Mouse (Mus musculus): ENCODE results near the gene Wdr19.

The Wdr19 gene

DNA sequence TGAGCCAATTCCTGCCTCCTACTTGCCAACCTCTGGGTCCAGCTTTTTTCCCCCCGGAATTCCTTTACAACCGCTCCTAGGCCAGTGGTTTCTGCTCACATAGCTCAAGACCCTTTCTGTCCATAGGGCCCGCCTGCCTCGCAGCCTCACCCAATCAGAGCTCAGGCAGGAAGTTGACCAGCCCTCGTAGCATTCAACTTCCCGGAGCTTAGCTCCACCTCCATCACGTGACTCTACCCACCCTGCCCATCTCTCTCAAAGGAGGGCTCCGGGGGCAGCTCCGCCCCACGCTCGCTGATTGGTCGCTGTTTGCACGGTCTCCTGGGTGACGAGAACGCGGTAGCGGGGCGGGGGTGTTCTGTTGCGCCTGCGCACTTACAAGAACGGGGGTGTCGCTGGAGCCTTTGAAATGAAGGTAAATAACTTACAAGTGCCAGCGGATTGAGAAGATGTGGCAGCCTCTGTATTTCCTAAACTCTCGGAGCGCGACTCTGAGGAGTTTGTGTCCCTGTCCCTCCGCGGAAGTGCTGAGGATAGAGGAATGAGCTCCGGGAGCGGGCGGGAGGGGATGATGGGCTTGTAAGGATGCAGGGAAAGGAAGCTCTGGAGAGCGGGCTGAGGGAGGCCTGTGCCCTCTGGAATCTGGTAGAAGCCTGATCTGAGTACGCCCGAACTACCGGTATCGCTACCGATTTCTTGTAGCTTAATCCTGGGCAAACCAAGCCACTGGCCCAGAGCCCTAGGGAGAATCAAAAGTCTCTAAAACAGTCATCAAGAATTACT, at the start of gene Wdr19:
Gene Wdr19, plus strand, starts transcription at position 351 of the 783 bp plus-strand sequence.
- DNase-seq (ENCODE audit: low spot score), result peak; percentile 93

DNA sequence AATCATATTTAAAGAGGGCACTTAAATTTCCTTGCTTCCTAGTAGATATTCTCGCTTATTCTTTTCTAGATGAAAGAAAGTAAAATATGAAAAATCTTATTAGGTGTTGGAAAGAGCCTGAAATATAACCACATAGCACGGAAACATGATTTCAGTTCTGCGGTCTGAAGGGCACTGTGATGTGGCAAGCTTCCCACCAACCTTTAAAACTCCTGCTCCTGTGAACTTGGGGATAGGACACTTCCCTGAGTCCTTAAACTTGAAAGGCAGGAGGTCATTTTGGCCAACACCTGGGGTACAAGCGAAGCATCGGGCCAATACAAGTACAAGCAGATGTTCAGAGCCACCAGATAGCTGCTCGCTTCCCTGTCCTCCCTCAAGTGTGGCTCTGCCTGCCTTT, 49.8 kb upstream of the Wdr19 start:
- no peak for DNase-seq (ENCODE audit: low spot score)

DNA sequence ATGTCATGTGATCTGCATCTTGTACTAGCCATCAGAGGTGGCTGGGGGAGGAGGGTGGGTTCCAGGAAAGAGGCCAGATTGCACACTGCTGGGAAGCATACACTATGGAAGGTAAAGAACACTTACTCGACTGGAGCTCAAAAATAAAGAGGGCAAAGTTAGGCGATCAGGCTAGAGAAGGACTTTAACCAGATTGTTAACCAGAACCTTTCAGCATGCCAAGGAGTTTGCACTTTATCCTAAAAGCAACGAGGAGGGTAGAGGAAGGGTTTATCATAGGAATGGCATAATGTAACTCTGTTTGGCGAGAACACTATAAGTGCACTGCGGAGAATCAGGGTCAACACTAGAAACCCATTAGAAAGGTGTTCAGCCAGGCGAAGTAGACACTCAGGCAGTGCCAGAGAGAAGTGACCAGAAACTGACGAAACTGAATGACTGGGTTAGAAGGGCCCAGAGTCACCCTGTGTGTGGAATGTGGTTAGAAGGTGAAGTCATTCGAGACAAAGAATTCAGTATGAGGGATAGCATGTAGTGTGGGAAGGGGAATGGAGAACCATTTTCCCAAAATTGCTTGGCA, 49.0 kb upstream of the Wdr19 start:
- DNase-seq (ENCODE audit: low spot score), result no peak

DNA sequence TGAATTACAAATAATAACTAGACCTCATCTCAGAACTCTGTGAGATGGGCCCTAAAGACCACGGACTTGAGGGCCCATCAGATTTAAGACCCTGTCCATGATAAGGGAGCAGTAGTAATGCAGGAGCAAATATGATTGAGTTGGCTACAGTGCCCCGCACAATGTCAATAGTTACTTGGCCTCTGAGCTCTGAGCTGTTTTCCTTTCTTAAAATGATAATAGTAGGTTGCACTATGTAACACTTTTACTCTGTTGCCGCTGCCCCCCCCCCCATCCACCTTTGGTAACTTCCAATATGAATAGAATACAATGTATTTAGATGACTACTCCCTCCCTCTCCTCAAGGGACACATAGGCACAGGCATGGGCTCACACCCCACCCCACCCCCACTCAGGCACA, 48.2 kb upstream of the Wdr19 start:
- no peak for DNase-seq (ENCODE audit: low spot score)

DNA sequence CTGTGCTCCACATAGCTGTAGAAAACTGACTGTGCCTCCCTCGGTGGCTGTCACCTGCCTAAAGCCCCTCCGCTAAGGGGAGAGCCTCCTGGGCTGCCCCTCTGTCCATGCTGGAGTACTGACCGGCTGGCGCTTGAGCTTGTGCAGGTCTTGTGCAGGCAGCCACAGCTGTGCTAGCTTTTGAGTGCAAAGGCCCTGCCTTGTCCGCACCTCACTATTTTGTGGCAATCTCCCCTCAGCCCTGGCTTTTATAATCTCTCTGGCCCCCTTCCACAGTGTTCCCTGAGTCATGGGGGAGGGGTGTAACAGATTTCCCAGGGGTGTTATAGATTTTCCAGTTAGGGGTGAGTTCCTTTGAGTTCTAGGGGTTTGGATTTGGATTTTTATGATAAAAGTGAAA, 47.7 kb upstream of the Wdr19 start:
- DNase-seq (ENCODE audit: low spot score), result no peak

DNA sequence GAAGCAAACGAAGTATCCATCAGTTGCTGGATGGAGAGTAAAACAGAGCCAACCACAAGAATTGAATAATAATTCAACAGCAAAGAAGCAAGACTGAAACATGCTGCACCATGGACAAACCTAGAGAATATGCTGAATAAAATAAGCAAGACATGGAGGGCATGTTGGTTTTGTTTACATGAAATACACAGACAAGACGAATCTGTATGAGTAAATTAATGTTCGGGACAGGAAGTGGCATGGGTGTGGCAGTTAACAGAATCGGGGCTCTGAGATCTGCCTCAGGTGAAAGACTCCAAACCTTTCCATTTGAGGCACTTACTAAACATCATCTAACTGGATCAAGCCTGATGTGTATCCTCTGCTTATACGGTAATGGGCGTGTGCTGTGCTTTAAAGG, 45.2 kb upstream of the Wdr19 start:
- DNase-seq (ENCODE audit: low spot score), result no peak

DNA sequence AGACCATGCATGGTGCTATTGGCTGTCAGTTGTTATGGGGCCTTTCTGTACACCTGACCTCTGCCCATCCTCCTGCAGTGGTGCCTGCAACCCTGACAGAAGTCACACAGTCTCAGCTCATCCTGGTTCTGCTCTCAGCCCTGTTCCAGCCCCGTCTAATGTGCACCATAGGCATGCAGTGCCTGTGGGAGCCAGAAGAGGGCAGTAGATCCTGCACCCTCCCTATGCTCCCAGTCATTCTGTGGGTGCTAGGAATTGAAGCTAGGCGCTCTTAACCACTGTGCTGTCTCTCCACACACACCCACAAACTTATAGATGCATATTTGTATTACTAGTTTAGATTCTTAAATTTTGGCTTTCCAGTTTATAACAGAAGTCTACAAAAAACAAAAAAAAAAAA, 42.6 kb upstream of the Wdr19 start:
- DNase-seq (ENCODE audit: low spot score), result no peak

DNA sequence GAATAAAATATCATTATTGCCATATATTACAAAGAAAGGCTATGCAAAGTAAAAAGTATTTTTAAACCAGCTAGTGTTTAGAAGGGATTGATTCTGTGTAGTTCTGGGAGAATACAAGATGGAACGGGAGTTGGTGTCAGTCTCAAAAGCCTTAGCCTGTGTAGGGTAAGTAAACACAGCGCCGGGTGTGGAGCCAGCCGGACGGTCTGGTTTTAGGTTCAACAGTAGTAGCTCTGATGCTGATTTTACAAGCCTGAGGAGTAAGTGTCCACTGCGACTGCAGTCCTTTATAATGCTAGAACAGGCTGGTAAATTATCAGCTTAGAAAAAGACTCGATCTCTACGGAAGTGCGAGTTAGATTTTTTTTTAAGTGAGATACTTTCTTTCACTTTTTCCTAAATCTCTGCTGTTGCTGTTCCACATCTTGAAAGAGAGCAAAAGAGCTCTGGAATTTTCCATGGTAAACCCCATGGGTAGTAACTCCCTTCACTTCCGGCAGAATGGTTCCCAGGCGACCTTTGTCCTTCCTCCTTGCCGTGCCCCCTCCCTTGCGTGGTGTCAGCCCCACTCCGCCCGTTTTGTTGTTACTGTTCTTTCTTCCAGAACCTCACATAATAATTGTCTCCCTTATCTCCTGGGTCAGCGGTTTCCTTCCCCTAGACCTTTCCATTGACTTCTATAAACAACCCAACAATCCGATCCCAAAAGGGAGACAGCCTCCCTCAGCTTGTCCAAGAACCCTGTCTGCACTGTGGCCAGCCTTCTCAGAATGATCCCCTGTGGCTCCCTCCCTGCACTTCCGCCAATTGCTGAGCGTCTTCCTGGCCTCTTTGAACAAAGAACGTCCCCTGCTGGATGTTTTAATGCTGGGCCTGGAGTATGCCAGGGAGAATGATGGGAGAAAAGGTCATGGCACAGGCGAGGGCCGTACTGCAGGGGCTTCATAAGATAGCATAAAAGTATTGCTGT, 41.8 kb upstream of the Wdr19 start:
- peak; percentile 13 for DNase-seq (ENCODE audit: low spot score)

DNA sequence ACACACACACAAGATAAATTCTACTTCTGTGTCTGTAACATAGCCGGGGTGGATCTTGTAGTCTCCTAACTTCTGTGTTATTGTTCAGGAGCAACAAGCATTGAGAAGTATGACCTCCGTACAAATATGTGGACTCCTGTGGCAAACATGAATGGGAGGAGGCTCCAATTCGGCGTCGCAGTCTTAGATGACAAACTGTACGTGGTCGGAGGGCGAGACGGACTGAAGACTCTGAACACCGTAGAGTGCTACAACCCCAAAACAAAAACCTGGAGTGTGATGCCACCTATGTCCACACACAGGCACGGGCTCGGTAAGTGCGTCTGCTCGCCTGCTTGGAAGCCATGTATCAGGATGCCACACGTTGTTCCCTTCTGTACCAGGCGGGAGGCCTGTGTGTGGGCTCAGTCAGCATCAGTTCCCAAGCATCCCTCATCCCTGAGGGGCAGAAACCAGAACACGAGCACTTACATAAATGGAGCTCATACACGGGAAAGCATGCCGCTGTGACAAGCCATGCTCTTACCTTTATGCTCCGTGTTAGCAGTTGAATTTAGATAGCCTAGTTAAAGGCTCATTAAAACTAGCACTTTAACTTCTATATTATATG, 40.7 kb upstream of the Wdr19 start:
- DNase-seq (ENCODE audit: low spot score), result no peak

DNA sequence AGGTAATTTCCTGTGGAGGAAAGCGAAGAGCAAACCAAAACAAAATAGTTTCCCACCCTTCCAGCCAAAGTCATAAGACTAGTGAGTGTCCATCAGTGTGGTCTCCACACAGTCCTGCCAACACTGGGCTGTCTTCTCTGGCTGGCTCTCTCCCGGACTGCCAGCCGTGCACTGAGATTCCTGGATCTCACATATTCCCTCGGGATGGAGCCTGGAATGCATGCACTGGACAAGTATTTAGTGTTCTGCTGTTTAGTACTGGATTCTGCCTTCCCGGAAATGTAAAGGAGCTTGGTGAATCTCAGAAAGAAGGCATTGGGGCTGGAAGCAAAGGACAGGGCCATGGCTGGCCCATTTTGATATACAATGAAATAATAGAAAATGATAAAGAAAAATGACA, 36.5 kb upstream of the Wdr19 start:
- no peak for DNase-seq (ENCODE audit: low spot score)

DNA sequence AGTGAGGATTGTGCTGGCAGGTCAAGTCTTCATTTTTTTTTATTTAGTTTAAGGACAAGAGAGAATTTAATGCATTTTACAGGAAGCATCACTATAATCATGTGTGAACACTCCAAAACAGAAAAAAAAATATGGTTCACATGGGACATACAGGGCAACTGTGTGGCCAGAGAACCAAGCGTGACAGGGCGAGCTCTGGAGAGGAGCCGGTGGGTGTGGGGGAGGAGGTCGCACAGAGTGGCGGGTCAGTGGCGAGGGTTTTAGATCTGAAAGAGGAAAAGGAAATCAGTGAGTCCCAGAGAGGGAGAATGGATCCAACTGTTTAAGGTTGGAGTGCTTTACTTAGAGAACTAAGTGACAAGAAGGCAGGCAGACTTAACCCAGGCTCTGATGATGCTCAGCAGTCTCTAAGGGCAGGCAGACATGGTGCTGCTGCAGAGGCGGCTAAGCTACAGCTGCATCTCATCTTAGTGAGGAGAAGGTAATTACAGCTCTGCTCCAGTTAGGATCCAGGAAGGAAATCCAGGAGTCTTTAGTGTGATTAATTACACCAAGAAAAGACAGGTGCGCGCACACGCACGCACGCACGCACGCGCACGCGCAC, 35.9 kb upstream of the Wdr19 start:
- no peak for DNase-seq (ENCODE audit: low spot score)

DNA sequence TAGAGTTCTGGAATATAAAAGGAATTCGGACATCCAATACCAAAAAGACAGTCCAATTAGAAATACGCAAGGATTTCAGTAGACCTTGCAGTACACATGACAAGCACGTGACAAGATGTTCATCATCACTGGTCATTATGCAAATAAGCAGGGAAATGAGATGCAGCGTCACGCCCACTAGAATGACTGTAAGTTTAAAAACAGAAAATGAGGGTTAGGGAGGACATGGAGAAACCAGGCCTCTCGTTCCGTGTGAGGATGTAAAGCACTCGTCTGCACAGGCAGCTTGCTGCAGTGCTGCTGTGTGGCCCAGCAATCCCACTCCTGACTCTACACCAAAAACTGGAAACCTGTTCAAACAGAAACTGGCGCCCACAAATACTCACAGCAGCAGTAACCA, 29.3 kb upstream of the Wdr19 start:
- DNase-seq (ENCODE audit: low spot score), result no peak

DNA sequence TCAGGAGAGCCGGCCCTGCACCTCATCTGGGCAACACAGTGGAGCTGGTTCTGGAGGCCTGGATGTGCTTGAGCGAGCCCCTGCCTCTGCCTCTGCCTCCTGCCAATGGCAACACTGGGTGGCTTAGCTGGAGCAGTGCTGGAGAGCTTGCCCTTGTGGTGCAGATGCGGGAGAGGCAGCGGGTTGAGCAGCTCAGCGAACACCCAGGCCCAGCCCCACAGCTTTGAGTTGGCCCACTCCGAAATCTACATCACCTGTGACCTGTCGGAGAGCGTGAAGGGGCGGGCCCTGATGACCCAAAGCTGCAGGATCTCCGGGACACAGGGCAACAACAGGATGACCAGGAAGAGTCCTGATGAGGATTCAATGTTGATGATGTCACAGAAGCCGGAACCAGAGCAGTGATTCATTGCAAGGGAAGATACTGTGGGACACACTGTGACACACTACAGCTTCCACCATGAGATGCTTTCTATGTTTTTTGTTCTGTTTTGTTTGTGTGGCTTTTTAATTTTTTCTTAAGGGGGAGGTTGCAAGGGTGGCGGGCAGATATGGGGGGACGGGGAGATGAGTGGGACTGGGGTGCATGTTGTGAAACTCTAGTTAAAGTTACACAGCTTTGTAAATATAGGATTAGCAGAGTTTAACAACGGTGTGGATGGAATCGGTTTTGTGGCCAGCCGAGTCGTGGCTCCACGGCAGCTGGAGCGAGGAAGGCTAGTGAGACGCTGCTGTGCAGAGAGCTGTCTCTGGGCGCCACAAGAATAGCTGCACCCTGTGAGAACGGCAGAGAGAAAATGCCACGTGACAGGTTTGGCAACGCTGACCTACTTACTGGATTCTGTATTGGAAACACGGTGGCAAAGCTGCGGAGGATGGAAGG, 24.2 kb upstream of the Wdr19 start:
- DNase-seq (ENCODE audit: low spot score), result no peak

DNA sequence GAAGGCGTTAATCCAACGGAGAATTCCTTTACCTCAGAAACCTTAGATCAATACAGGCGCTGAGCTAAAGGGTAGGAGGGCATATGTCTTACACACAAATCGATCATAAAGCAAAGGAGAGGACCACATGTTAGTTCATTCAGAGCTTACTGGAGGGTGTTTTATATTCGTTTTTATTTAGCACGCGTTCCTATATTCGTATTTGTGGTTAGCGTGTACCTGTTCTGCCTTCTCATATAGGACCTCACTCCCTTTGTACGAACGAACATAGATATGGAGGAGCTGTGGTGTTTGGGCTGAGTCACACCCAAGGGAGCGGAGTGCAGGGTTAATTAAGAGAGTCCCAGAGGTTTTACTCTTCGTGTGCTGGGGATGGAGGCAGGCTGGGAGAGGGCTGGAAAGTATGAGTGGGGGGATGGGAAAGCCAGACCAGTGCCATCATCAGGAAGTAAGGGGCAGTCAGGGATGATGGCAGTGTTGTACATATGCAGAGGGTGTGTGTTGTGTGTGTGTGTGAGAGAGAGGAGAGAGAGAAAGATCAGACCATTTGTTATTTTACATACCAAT, 23.5 kb upstream of the Wdr19 start:
- DNase-seq (ENCODE audit: low spot score), result no peak

DNA sequence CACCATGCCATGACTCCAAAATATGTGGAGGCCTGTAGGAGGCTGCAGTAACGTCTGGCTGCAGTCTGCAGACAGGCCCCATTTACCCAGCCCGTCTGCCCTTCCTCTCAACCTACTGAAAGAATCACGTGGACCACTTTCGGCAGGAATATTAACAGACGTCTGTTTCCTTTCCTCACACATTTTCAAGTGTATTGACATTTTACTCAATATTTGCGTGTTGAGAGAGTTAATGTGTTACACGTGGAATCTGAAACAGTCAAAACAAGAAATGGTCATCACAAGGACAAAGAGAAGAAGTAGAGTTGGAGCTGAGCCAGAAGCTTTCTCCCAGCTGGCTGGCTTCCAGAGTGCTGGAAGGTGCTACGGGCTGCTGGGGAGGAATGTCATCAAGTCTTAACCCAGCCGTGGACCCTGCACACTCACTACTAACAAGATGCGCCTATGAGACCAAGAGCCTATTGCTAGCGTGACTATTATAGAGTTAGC, 22.4 kb upstream of the Wdr19 start:
- DNase-seq (ENCODE audit: low spot score), result no peak

DNA sequence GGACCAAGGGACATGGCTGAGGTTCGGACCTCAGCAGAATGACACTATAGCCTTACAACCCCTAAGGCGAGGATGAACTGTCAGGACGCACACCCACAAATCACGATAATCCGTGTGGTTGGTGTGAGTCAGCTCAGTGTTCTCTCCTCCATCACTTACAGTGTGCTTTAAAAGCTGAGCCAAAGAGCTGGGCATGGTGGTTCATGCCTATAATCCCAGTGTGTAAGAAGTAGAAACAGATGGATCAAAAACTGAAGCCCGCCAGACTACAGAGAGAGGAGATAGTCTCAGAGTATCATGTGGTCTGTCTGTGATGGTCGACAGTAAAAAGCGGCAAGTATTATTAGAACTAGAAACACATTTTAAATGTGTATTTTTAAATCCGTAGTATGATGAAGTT, 21.0 kb upstream of the Wdr19 start:
- no peak for DNase-seq (ENCODE audit: low spot score)

DNA sequence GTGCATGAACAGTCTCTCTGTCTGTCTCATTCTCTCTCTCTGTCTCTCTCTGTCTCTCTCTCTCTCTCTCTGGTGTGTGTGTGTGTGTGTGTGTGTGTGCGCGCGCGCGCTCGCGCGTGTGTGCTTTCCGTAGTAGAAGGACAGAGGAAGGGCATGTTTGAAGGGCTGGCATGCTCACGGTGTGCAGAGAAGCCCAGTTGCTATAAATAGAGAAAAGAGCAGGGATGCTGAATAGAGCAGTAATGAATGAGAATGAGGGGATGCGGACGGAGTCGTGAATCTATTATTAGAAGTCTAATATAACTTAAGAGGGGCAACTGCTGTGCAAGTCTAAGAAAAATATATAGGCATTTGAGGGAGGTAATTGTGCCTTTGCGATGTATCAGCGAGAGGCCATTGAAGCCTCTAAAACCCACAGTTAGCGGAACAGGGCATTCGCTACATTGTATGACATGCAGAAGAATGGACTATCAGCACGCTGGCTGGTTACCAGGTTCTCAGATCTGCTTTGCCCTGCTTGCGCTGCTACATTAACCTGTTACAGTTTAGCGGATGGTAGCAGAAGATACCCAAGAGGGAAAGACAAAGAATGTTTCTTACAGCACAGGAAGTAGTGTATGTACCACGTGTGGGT, 18.2 kb upstream of the Wdr19 start:
- no peak for DNase-seq (ENCODE audit: low spot score)

DNA sequence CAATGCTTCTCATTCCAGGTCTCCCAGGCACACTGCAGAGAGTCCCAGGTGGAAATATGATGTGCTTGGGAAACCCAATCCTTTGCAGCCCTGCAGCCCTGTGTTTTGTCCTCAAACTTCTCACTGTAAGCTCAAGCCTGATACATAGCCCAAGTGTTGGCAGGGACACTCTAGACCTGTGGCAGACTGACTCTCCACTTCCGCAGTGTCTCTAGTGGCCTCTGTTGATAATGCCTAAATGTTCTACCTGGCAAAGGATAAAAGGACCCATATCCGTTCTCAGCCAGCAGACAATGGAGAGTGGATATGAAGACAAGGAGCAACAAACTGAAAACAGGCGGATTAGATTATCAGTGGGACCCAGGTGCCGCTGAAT, 17.7 kb upstream of the Wdr19 start:
- DNase-seq (ENCODE audit: low spot score), result no peak

DNA sequence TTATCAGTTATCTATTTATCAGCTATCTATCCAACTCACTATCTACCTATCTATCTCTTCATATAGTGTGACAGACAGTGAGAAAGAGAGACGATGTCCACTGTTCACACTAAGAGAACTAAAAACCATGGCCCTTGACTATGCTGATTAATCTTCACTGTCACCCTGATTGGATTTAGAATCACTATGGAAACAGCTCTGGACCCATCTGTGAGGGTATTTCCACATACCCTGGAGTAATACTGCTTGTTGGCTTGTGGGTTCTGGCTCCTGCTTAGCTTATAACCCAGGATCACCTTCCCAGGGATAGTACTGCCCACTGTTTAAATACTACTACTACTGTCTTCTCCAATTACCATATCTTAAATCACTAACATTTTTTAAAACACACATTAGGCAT, 17.2 kb upstream of the Wdr19 start:
- DNase-seq (ENCODE audit: low spot score), result no peak

DNA sequence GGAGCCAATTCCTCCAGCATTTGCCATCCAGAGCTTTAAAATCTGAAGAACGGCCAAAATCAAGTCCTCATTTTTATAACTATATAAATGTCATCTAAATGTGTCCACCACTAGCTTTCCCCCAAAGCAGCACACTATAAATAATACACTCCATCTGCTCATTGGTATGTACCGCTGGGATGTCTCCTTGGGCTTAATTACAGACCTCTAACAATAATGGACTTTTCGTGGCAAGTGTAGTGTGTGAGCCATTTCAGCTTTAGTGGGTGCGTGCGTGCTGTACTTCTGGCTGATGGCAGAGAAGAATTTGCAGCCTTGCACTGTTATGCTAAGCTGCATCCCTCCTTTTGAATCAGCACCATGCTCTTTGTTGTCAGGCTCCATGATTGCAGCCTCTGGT, 7.9 kb upstream of the Wdr19 start:
- no peak for DNase-seq (ENCODE audit: low spot score)
